Mouse (Mus musculus): ENCODE data around the gene Neu1.

DNA sequence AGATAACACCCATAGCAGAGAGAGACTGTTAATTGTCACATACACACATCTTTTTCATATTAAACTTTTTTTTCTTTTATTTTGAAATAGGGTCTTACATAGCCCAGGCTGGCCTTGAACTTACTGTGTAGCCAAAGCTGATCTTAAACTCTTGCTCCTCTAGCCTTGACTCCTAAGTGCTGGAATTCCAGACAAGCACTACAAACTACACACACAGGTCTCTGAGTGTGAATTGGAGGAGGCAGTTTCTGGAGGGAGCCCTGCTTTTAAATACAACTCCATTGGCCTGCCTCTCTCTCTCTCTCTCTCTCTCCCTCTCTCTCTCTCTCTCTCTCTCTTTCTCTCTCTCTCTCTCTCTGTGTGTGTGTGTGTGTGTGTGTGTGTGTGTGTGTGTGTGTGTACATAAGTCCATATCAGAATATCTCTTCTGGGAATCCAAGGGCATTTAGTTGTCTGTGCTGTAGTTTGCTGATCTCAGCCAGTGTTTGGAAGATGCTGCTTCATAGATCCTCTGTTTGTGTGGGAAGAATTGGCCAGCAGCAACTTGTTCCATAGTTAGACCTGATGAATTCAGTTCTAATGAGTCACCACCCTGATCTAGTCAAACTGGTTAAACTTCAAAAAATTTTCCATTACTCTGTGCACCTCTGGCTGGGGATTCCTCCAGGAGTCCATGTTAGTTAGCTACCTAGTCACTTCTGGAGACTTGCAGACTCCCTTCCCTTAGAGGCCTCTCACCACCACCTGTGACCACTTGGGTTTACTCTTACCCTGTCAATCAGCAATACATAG lies 29.8 kb downstream of the Neu1 start:
- TF ChIP-seq POLR2A (IDR thresholded peaks at IDR 0.05; ENCODE audit: control insufficient read depth, extremely low read depth, insufficient read depth, low read length, poor library complexity) = no peak
- no peak for TF ChIP-seq CTCF (IDR thresholded peaks at IDR 0.05; ENCODE audit: borderline replicate concordance, control insufficient read depth, extremely low read depth, insufficient read depth, low read length, poor library complexity)

Data from thymus, adult 2 months (tissue).